Mouse (Mus musculus) thymus, postnatal 10 days (tissue): ENCODE data around the gene Nav2.

Source experiments
- DNase-seq, 2 experiments: peaks; one replicate each; pipeline ENCODE4 v3.0.0; 2021; ENCODE audit warnings: low spot score in 2 of 2

The Nav2 gene

DNA sequence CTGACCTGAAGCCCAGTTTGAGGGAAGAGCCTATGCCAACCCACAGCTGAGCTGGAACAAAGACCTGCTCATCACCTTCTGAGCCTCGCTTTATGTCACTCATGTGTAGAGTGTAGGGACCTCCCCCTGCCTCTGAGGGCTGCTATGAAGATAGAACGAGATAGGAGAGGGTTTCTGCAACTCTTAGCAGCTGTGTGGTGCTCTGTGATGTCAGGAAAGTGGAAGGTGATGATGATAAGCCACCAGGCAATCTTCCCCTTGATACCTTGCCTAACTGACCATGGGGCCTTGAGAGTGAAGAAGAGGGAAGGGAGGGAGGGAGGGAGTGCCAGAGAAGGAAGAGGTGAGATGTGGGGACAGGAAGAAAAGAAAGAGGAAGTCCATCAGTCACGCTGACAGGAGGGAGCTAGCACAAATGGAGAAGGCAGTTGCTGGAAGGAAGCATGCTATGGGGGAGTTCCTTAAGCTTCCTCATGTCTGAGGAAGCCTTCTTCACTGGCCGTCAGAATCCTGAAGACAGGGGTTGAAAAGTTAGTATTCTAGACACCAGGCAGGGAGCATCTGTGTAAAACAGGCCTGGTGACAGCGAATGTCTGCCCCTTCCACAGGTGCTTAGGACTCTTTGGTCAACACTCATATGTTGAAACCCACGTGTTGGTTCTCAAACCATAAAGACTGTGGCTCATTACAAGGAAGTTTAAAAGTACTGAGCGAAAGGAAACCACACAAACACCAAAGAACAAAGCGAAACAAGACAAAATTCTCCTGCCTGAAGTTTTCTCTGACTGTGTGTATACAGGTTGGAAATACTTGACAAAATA lies at the start of gene Nav2:
TSS of gene Nav2 (plus strand) at position 196 of the 821 bp plus-strand sequence.
- DNase-seq: peak in 1 of 2 experiments; percentile 11

- no peak for DNase-seq
These were observed 49.2 kb upstream of the Nav2 start for GRCm38 (mm10) chr7:48859362-48859761.

- no peak for DNase-seq
These were observed 47.6 kb upstream of the Nav2 start for GRCm38 (mm10) chr7:48860948-48861347.

DNA sequence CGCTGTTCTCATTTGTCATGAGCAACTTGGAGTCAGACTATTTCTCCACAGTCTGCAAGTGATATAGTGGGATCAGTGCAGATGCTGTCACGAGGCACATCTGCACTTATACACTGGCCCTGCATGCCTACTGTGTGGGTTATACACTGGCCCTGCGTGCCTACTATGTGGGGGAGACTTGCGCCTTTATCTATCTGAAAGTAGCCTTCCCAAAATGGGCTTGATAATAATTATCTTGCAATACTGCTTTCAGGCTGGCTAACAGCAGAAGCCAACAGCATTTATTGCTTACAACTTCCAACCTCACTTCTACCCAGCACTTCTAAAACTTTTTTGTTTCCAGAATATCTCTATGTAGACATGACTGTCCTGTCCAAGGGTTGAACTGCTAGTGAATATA lies 46.7 kb upstream of the Nav2 start:
- DNase-seq: no peak

- no peak for DNase-seq
These were observed 44.3 kb upstream of the Nav2 start for GRCm38 (mm10) chr7:48864199-48864598.

- DNase-seq: no peak
These were observed 43.7 kb upstream of the Nav2 start for GRCm38 (mm10) chr7:48864671-48865458.

GRCm38 (mm10) chr7:48867576-48867975 lies 40.9 kb upstream of the Nav2 start:
- no peak for DNase-seq

GRCm38 (mm10) chr7:48870144-48870543 lies 38.4 kb upstream of the Nav2 start:
- DNase-seq: no peak

- no peak for DNase-seq
These were observed 37.8 kb upstream of the Nav2 start for GRCm38 (mm10) chr7:48870579-48871180.

DNA sequence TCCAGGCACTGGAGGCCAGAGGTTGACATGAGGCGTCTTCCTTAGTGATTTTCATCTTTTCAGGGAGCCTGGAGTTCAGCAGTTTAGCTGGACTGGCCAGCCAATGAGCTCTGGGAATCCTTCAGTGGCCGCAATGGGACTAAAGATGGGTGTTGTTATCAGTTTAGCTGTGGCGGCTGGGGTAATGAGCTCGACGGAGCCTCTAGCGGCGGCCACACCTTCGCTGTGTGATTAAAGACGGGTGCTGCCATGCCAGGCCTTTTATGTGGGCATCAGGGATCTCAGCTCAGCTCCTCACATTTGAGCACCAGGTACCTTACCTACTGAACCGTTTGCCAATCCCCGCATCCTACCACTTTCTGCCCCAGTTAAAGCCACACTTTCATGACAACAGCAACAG lies 37.2 kb upstream of the Nav2 start:
- no peak for DNase-seq

DNA sequence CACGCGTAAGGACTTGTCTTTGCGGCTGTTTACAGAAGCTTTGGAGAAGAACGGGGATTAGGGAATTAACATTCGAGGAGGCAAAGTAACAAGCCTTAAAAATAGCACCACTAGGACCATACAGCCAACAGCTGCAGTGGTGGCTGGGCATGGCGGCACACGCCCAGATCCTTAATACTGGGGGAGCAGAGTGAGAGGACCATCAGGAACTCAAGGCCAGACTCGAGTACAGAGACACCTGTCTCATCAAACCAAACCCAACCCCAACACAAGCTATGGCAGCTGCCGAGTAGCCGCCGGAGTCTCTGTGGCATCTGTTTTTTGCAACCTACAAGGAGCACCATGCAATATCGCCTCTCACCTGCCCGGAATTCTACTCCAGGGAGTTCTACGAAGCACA lies 33.4 kb upstream of the Nav2 start:
- no peak for DNase-seq

DNA sequence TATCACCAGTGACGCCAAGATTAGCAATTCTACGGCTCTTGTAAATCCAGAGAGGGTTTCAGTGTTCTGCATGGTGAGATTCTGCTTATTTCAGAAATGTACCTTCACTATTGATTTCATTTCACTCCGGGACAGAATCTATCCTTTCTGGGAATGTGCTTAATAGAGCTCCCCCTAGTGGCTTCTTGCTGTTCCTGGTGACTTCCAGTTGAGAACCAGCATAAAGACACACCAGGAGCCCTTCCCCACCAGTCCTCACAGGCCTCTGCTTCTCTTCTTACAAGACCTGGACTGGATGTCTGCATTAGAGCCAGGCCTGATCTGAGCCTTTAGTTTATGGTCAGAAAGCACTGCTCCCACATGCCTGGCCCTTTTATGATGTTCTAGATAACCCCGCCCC lies 32.0 kb upstream of the Nav2 start:
- peak in 1 of 2 experiments; percentile 63 for DNase-seq

DNA sequence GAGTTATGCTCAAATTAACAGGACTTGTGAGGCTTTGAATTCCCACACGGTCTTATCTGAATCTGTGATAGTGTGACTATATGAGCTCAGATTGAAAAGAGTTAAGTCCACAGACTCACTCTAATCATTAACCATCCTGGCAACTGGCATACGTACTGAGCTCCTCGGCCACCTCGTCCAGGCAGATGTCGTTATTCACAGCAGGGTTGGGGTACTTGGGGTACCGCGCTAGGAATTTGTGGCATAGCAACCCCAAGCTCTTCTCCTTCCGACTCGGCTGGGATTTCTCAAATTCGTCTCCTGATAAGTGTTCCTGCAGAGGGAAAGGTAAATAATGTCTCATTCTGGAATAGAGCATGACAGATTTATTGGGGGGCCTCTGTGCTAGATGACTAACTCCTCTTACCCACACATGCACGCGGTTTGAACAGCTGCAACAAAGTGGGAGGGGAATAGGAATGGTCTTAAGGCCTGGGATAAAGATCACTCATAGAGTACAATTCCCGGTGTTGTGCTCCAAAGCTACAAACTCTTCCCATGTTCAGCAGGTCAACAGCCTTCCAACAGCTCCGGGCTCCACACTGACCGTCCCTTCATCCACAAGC lies 30.6 kb upstream of the Nav2 start:
- no peak for DNase-seq

DNA sequence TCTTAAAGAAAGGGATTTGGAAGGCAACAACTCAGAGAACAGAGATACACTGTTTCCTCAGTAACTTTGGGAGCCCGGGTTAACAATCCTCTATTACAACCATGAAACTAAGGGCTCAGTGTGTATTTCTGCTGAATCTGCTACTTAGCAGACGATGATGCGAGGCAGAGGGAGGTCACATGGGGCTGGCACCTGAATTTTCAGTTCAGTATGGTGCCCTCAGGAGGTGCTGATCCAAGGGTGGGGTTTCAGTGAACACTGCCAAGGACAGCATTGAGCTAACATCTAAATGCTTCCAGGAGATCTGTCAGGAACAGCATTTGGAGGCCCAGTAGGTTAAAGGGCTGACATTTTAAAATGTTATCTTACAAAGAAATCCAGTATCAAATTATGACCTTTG lies 28.9 kb upstream of the Nav2 start:
- DNase-seq: no peak

DNA sequence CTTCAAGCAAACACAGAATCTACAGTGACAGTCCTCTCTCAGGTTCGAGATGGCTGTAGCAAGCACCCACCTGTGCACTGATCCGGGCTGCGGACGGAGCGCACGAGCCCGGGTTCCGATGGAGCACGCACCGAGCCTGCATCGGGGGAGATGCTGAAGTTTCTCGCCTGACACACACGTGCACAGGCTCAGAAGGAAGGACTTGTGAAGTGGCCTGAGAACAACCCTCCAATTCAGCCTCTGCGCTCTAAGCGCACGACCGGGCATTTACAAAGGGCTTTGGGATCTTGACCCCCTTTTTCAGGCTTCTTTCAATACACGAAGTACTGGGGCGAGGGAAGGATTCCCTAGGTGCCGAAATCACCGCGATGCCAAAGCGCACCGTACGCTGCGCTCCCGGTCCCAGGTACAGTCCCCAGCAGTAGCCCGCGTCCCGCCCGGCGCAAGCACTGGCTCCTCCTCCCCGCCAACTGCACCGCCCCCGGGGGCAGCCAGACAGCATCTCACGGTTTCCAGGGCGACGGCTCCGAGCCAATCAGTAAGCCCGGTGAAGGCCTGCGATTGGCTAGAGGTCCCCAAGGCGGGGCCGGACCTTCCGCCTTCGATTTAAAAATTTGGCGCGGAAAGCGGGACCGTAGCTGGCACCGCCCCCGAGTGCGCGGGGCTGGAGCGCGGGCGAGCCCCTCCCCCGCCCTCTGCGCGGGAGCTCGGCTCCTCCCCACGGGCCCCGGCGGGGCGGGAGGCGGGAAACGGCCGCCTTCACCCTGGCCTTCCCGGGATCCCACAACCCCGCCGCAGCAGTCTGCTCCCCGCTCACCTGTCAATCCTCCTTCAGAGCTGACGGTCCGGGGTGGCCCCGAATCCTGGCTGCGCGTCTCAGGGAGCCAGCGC lies 27.7 kb upstream of the Nav2 start:
- peak; percentile 96 to 97 for DNase-seq

DNA sequence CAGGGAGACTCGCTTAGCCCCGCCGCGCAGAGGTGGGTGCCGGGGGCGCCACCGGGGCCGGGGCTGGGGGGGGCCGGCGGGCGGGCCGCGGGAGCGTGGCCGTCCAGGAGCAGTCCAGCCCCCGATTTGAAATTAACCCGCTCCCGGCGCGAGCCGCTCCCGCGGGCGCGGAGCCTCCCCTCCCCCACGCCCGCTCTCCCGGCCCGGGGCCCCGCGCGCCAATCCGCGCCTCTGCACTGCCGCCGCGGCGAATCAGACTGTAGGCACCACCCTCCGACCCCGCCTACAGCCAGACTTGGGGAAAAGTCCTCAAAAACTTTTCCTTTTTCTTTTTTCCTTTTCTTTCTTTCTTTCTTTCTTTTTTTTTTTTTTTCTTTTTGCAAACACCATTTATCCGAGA lies 27.0 kb upstream of the Nav2 start, which contains the start of gene E2f8:
TSS of gene E2f8 (minus strand) at position 111 of the 400 bp plus-strand sequence.
- peak; percentile 75 to 76 for DNase-seq

GRCm38 (mm10) chr7:48881971-48882609 lies 26.4 kb upstream of the Nav2 start:
- DNase-seq: peak; percentile 17 to 35

DNA sequence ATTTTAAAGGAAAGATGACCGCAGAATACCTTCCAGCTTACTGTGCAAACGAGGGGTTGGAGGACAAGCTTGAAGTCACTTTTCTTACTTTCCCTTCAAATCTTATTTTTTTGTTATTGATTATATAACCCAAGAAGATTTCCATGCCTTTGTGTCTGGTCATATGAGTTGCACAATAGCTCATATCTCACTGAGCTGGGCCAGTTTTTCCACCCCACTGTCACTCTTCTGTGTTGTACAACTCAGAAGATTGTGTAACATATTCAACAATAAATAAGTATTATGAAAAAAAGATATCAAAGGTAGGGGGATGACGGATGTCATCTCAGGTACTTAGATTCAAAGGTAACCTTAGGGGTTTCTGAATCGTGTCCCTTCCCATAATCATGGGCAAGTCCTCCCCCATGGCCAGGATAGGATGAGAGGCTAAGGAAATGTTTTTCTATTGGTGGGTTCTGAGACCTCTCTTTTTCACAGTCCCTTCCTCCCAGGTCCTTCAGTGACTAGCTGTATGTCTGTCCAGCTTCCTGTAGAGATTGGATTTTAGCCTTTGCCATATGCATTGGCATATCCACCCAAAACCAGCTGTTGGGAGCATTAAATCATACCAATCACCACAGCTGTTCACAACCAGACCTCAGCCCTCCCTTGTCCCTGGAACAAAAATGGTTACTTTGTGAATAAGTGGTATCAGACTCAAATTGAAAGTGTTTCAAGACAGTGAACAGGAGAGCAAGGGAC lies 24.8 kb upstream of the Nav2 start:
- DNase-seq: no peak

GRCm38 (mm10) chr7:48884266-48884611 lies 24.3 kb upstream of the Nav2 start:
- no peak for DNase-seq

- DNase-seq: no peak
These were observed 20.5 kb upstream of the Nav2 start for GRCm38 (mm10) chr7:48887973-48888372.
